Mouse (Mus musculus) heart, adult 2 months (tissue): ENCODE data around the gene Spink8.

ENCODE experiments used
- CTCF ChIP-seq: fragments of 200-600 bp; IDR thresholded peaks from 2 replicates; pipeline ENCODE4 v1.8.1; 2022; ENCODE audit warnings: antibody characterized with exemption, mild to moderate bottlenecking, moderate library complexity
- EP300 ChIP-seq: fragments of 200-500 bp; IDR thresholded peaks from 2 replicates; pipeline ENCODE4 v1.6.1; 2011; ENCODE audit warnings: low read depth, low read length, control low read depth; ENCODE audit not compliant: insufficient read depth

DNA sequence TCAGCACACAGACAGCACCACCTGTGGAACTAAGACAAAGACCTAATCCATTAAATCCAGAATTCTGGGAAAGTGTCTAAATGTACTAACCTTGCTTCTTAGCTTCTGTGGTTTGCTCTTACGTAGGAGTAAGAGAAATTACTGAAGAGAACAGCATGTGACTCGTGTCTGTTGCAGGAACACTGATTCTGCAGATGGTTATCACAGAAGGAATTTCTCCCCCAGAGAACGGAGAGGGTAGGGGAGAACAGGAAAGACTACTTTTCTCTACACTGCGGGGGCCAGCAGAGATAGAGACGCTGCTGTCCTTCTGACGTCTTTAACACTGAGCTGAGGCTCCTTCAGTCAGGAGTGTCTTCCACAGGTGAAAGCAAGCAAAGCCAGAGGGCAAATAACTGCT is 4.3 kb downstream of the Spink8 start:
- no peak for TF ChIP-seq CTCF
- TF ChIP-seq EP300, result no peak
